10 mouse cellular contexts compared by ENCODE assay signal in genomic region chr5:117989773-117990172, GRCm38 (mm10). TPM values are rescaled to one million over a fixed set of nuclear protein-coding genes. Genes with fewer than 3 reads are reported as not detected.
A peak's percentile ranks its signal among the peaks of the same experiment; 100 is the strongest.
DNase-seq lines count a peak whose midpoint lies in the region.
"Had no signal": no experiment of that assay in that cellular context is flagged by ENCODE, and none has a peak within 500 bp of the region (broad histone marks: within the 10 kb centered on the region; RNA-seq: fewer than 3 reads in every experiment).

No protein-coding gene starts in this region.

- DNase-seq in adrenal gland, adult (ENCODE audit: inconsistent age in 2 of 2, low spot score in 1 of 2): peak; percentile 67 to 80
- no peak for DNase-seq in adrenal gland, postnatal 4 days (ENCODE audit: low spot score in 2 of 2)
- peak; percentile 65 for DNase-seq in kidney, adult 18-20 months
- no peak for DNase-seq in kidney, postnatal 10 days
- DNase-seq in 3T3-L1 (ENCODE audit: low read depth, low spot score): peak; percentile 75
- peak; percentile 56 to 68 for DNase-seq in heart, adult 9 months (ENCODE audit: low spot score in 2 of 2)
- no peak for DNase-seq in MN1 (ENCODE audit: low spot score)
- DNase-seq in cerebellum, postnatal 36 days: no peak
- DNase-seq: cerebellum, postnatal 14 days; thymus, postnatal 14 days had no signal

RNA-seq across cellular contexts. Expression of gene Fbxo21, which starts 13.2 kb away (rescaled TPM):
- total RNA-seq in adrenal gland, postnatal 4 days (2021): 10 to 100 TPM; 89.3 to 94.4 TPM

RNA-seq across cellular contexts. Expression of gene Tesc, which starts 37.8 kb away (rescaled TPM):
- 10 to 100 TPM; 53.7 to 60.8 TPM for total RNA-seq in adrenal gland, postnatal 4 days (2021)

Comparison
In these comparisons a context has a peak if more than half of its experiments do, and no peak if none do; other contexts are left out.
1. DNase-seq: peak in adrenal gland, adult (2 of 2), kidney, adult 18-20 months (single experiment), 3T3-L1 (single experiment) and heart, adult 9 months (2 of 2); none in adrenal gland, postnatal 4 days (0 of 2), kidney, postnatal 10 days (single experiment), MN1 (single experiment) and cerebellum, postnatal 36 days (0 of 2).